Mouse (Mus musculus): ENCODE results near the gene Ggn. TPM values are rescaled to one million over a fixed set of nuclear protein-coding genes. Genes with fewer than 3 reads are reported as not detected.

Ggn gene
- polyA plus RNA-seq, 1 experiment from 2014 or later, result 0.54 TPM

DNA sequence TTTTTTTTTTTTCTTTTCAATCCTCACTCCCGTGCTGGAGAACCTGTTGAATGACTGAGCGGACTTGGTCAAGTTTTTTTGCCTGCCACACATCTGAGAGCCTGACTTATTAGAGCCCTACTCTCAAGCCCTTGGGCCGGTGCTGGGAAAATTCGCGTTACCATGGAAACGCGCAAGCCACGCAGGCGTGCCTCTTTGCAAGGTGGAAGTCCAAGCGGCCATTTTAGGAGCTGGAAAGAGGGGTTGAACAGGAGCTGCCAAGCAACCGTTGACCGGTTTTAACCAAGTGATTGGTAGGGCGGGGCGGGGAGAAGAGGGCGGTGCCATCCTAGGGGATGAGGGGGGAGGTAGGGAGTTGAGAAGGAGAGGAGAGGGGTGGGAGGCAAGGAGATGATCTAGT, 44.8 kb downstream of the Ggn start:
- Histone ChIP-seq H3K4me2 (ENCODE audit: low read length) (peak overlapping the region; percentile 14; the same call in 1 of the 2 replicates), H3K36me3 (ENCODE audit: control insufficient read depth, insufficient read depth, low read length) (no peaks in the 10 kb centered on the region), H3K4me1 (ENCODE audit: control insufficient read depth, insufficient read depth, low read length) (peaks cover 8% of the 10 kb centered on the region), H3K9me3 (replicated peaks; ENCODE audit: control insufficient read depth, low read length, poor library complexity, severe bottlenecking) (no peaks in the 10 kb centered on the region; the same call in 1 of the 2 replicates), H3K4me3 (ENCODE audit: low read depth, low read length) (no peak overlapping the region), H3K27me3 (ENCODE audit: control insufficient read depth, insufficient read depth, low read depth, low read length) (no peaks in the 10 kb centered on the region), H3K9ac (ENCODE audit: low read depth, low read length) (no peak overlapping the region), H3K27ac (ENCODE audit: low read length) (no peak overlapping the region)
- ATAC-seq, result no peak
- WGBS, result 43% methylated on average over 15 of the region's 15 CpGs

Other genes starting within 250 kb of the Ggn start
- 132 and 133 TPM in 2 replicates for gene Actn4, start 207.9 kb upstream of the Ggn start, polyA plus RNA-seq (2015; fragmentation: Nextera tagmentation; extraction: Ambion mirVana)
- gene Eif3k, start 188.3 kb upstream of the Ggn start, polyA plus RNA-seq (2015; fragmentation: Nextera tagmentation; extraction: Ambion mirVana), result 279 TPM in 2 replicates
- gene Map4k1, start 188.2 kb upstream of the Ggn start, polyA plus RNA-seq (2015; fragmentation: Nextera tagmentation; extraction: Ambion mirVana), result 11.8 and 13.2 TPM in 2 replicates
- gene Ryr1, start 45.0 kb upstream of the Ggn start, polyA plus RNA-seq (2015; fragmentation: Nextera tagmentation; extraction: Ambion mirVana), result 11.3 and 14.4 TPM in 2 replicates
- gene Rasgrp4, start 35.4 kb upstream of the Ggn start, polyA plus RNA-seq (2015; fragmentation: Nextera tagmentation; extraction: Ambion mirVana), result 0.83 and 1.0 TPM in 2 replicates
- gene Fam98c, start 14.0 kb upstream of the Ggn start, polyA plus RNA-seq (2015; fragmentation: Nextera tagmentation; extraction: Ambion mirVana), result 23.7 and 28.3 TPM in 2 replicates
- gene Spred3, start 201 bp downstream of the Ggn start, polyA plus RNA-seq (2015; fragmentation: Nextera tagmentation; extraction: Ambion mirVana), result 10.7 TPM in 2 replicates
- 287 TPM in 2 replicates for gene Psmd8, start 10.5 kb downstream of the Ggn start, polyA plus RNA-seq (2015; fragmentation: Nextera tagmentation; extraction: Ambion mirVana)
- gene Catsperg1, start 43.8 kb downstream of the Ggn start, polyA plus RNA-seq (2015; fragmentation: Nextera tagmentation; extraction: Ambion mirVana), result 3.8 and 5.8 TPM in 2 replicates
- gene Kcnk6, start 62.3 kb downstream of the Ggn start, polyA plus RNA-seq (2015; fragmentation: Nextera tagmentation; extraction: Ambion mirVana), result 1.1 and 1.7 TPM in 2 replicates
- 95.7 and 109 TPM in 2 replicates for gene Yif1b, start 68.1 kb downstream of the Ggn start, polyA plus RNA-seq (2015; fragmentation: Nextera tagmentation; extraction: Ambion mirVana)
- 0.46 and 1.5 TPM in 2 replicates for gene 2200002D01Rik, start 78.3 kb downstream of the Ggn start, polyA plus RNA-seq (2015; fragmentation: Nextera tagmentation; extraction: Ambion mirVana)
- 81.2 and 89.7 TPM in 2 replicates for gene Spint2, start 111.7 kb downstream of the Ggn start, polyA plus RNA-seq (2015; fragmentation: Nextera tagmentation; extraction: Ambion mirVana)
- 2.5 and 2.7 TPM in 2 replicates for gene Ppp1r14a, start 119.1 kb downstream of the Ggn start, polyA plus RNA-seq (2015; fragmentation: Nextera tagmentation; extraction: Ambion mirVana)
- 223 and 226 TPM in 2 replicates for gene Dpf1, start 133.7 kb downstream of the Ggn start, polyA plus RNA-seq (2015; fragmentation: Nextera tagmentation; extraction: Ambion mirVana)

Measured in midbrain, embryonic 16.5 days (tissue).